Mouse (Mus musculus) liver, embryonic 16.5 days (tissue): ENCODE results near the gene Rbm47. TPM values are rescaled to one million over a fixed set of nuclear protein-coding genes. Genes with fewer than 3 reads are reported as not detected.
A peak's percentile ranks its signal among the peaks of the same experiment; 100 is the strongest.

Source experiments
- ATAC-seq: fragments of 200-750 bp; cut with Nextera tagmentation; 2 replicates; pipeline ENCODE4 v1.8.0; 2017; ENCODE audit warnings: low read depth, mild to moderate bottlenecking, moderate number of reproducible peaks, moderate library complexity
- H3K27ac ChIP-seq: fragments of 300-500 bp; sonication (generic); 2 replicates; pipeline ENCODE4 v1.5.1; 2014; ENCODE audit warnings: mild to moderate bottlenecking, low read length
- H3K27me3 ChIP-seq: fragments of 300-500 bp; sonication (generic); 2 replicates; pipeline ENCODE4 v1.6.1; 2014; ENCODE audit warnings: low read depth, low read length, mixed read lengths; ENCODE audit not compliant: control insufficient read depth, insufficient read depth
- H3K36me3 ChIP-seq: fragments of 300-500 bp; sonication (generic); 2 replicates; pipeline ENCODE4 v1.6.1; 2014; ENCODE audit warnings: mild to moderate bottlenecking; ENCODE audit not compliant: control insufficient read depth, insufficient read depth
- H3K4me1 ChIP-seq: fragments of 300-500 bp; sonication (generic); 2 replicates; pipeline ENCODE4 v1.6.1; 2014; ENCODE audit warnings: low read depth, low read length, mixed read lengths; ENCODE audit not compliant: control insufficient read depth
- H3K4me2 ChIP-seq: fragments of 300-500 bp; sonication (generic); 2 replicates; pipeline ENCODE4 v1.6.1; 2014; ENCODE audit warnings: low read depth, low read length, mixed read lengths
- H3K4me3 ChIP-seq: fragments of 300-500 bp; sonication (generic); 2 replicates; pipeline ENCODE4 v1.5.1; 2014; ENCODE audit warnings: low read depth, mild to moderate bottlenecking, low read length
- H3K9ac ChIP-seq: fragments of 300-500 bp; sonication (generic); 2 replicates; pipeline ENCODE4 v1.6.1; 2014; ENCODE audit warnings: low read depth, low read length
- H3K9me3 ChIP-seq: fragments of 300-500 bp; sonication (generic); replicated peaks from 2 replicates; pipeline ENCODE4 v1.6.1; 2016; ENCODE audit warnings: low read length; ENCODE audit not compliant: control insufficient read depth
- WGBS: fragments of 180-500 bp; shearing (Covaris S2); extraction: QIAGEN DNeasy Blood & Tissue Kit; methylation state at CpG from one replicate; pipeline ENCODE4 v1.1.7; 2014; ENCODE audit not compliant: insufficient replicate concordance; 5-methylcytosine and 5-hydroxymethylcytosine counted together
- polyA plus RNA-seq: library from polyadenylated mRNA; unstranded; fragments of >200 nt; fragmentation: Nextera tagmentation; extraction: Ambion mirVana; gene quantifications from 2 replicates; pipeline ENCODE4 v1.2.1, GENCODE M21; 2015

Gene Rbm47
- polyA plus RNA-seq, 1 experiment from 2014 or later: 19.3 TPM

GRCm38 (mm10) chr5:66168462-66169098 lies 4.3 kb downstream of the Rbm47 start:
- no peak overlapping the region for H3K27ac ChIP-seq
- no peak overlapping the region for H3K4me3 ChIP-seq
- ATAC-seq: no peak
- no peak overlapping the region for H3K9ac ChIP-seq
- H3K27me3 ChIP-seq: no peaks in the 10 kb centered on the region
- WGBS: 57% methylated on average over 8 of the region's 8 CpGs
- H3K4me1 ChIP-seq: no peaks in the 10 kb centered on the region
- H3K9me3 ChIP-seq: no peaks in the 10 kb centered on the region
- H3K36me3 ChIP-seq: no peaks in the 10 kb centered on the region
- no peak overlapping the region for H3K4me2 ChIP-seq

DNA sequence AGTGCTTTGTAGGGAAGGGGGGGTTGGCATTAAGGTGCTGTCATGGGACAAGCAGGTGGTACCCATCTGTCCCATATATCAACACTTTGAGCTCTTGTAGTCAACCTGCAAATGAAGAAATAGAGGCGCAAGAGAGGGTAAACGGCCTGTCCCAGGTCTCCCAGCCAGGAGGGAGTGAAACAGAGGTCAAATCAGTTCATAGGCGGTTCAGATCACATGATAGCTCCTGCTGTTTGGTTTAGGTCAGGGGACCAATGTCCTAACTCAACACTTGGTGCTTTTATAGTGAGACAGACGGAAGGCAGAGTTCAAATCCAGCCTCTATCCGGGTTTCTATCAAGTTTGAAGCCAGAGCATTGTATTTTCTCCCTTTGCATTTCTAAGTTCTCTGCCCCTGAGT lies 6.0 kb downstream of the Rbm47 start:
- H3K9me3 ChIP-seq: no peaks in the 10 kb centered on the region
- ATAC-seq: no peak
- 52% methylated on average over 5 of the region's 5 CpGs for WGBS
- no peak overlapping the region for H3K4me3 ChIP-seq
- no peak overlapping the region for H3K27ac ChIP-seq
- no peaks in the 10 kb centered on the region for H3K27me3 ChIP-seq
- no peaks in the 10 kb centered on the region for H3K36me3 ChIP-seq
- H3K4me1 ChIP-seq: no peaks in the 10 kb centered on the region
- H3K9ac ChIP-seq: no peak overlapping the region
- H3K4me2 ChIP-seq: no peak overlapping the region

GRCm38 (mm10) chr5:66166193-66166629 lies 6.7 kb downstream of the Rbm47 start:
- ATAC-seq: no peak
- 19% methylated on average over 4 of the region's 4 CpGs for WGBS

GRCm38 (mm10) chr5:66165748-66166147 lies 7.2 kb downstream of the Rbm47 start:
- Histone ChIP-seq H3K4me2 (no peak overlapping the region), H3K9me3 (no peaks in the 10 kb centered on the region), H3K4me3 (no peak overlapping the region), H3K27me3 (no peaks in the 10 kb centered on the region), H3K9ac (no peak overlapping the region), H3K36me3 (no peaks in the 10 kb centered on the region), H3K27ac (no peak overlapping the region), H3K4me1 (no peaks in the 10 kb centered on the region)
- no peak for ATAC-seq
- WGBS: 54% methylated on average over 8 of the region's 8 CpGs

More at GRCm38 (mm10) chr5:66166193-66166629, 6.7 kb downstream of the Rbm47 start:
- H3K9ac ChIP-seq: no peak overlapping the region
- no peaks in the 10 kb centered on the region for H3K9me3 ChIP-seq
- H3K4me2 ChIP-seq: no peak overlapping the region
- no peaks in the 10 kb centered on the region for H3K4me1 ChIP-seq
- H3K27ac ChIP-seq: no peak overlapping the region
- no peaks in the 10 kb centered on the region for H3K27me3 ChIP-seq
- H3K36me3 ChIP-seq: no peaks in the 10 kb centered on the region
- H3K4me3 ChIP-seq: no peak overlapping the region

DNA sequence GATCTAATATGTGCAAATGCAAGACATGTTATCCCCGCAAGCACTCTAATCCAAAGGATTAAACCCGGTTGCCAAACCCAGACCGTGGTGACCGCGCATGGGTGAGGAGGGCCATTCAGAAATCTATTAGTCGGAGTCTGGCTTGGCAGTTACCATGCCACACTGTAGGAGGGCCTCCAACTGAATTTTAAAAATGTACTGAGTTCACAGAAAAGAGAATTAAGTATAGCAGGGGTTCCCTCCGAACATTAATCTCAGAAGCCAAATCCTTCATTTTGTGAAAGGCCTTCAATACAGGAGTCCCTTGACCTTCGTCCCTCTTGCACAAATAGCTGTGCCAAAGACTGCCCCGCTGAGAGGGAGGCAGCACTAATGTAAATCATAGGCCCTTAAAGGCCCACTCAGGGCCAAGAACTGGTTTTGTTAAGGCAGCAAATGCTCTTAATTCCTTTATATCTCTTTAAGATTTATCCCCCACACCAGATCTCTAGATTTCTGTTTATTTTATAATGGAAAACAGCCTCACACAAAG lies 16.4 kb downstream of the Rbm47 start:
- ATAC-seq: no peak
- H3K27ac ChIP-seq: no peak overlapping the region
- H3K9ac ChIP-seq: no peak overlapping the region

GRCm38 (mm10) chr5:66154616-66155015 lies 18.3 kb downstream of the Rbm47 start:
- peaks cover 2% of the 10 kb centered on the region for H3K4me1 ChIP-seq
- no peak overlapping the region for H3K4me2 ChIP-seq

More for the DNA sequence above, 16.4 kb downstream of the Rbm47 start:
- Histone ChIP-seq H3K4me3 (no peak overlapping the region), H3K9me3 (no peaks in the 10 kb centered on the region), H3K4me1 (peaks cover 2% of the 10 kb centered on the region), H3K27me3 (peaks cover 9% of the 10 kb centered on the region), H3K36me3 (no peaks in the 10 kb centered on the region), H3K4me2 (no peak overlapping the region)
- 75% methylated on average over 9 of the region's 9 CpGs for WGBS

DNA sequence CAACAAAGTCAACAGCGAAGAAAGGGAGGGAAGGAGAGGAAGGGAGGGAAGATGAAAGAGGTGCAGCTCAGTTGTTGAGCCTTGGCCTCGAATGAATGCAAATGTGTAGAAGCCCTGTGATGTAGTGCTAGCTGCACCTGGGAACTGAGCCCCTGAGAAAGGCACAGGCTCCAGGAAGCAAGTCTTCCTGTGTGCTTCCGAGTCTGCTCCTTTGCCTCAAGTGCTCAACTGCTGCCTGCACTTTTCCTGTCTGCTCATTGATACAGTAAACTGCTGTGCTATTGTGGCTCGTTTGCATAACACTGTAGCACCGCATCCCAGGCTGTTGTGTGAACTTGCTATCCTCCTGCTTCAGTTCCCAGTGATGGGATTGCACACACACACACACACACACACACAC lies 19.4 kb downstream of the Rbm47 start:
- ATAC-seq: no peak
- peaks cover 34% of the 10 kb centered on the region for H3K27me3 ChIP-seq
- no peak overlapping the region for H3K9ac ChIP-seq
- H3K4me3 ChIP-seq: no peak overlapping the region
- WGBS: 13% methylated on average over 5 of the region's 5 CpGs
- H3K4me1 ChIP-seq: peaks cover 2% of the 10 kb centered on the region
- H3K36me3 ChIP-seq: no peaks in the 10 kb centered on the region
- H3K27ac ChIP-seq: no peak overlapping the region
- no peak overlapping the region for H3K4me2 ChIP-seq
- H3K9me3 ChIP-seq: no peaks in the 10 kb centered on the region

More at GRCm38 (mm10) chr5:66154616-66155015, 18.3 kb downstream of the Rbm47 start:
- H3K27ac ChIP-seq: no peak overlapping the region
- no peaks in the 10 kb centered on the region for H3K9me3 ChIP-seq
- no peak overlapping the region for H3K4me3 ChIP-seq
- H3K27me3 ChIP-seq: peaks cover 26% of the 10 kb centered on the region
- H3K9ac ChIP-seq: no peak overlapping the region
- WGBS: 60% methylated on average over 6 of the region's 6 CpGs
- H3K36me3 ChIP-seq: no peaks in the 10 kb centered on the region
- no peak; the same call in 1 of the 2 replicates for ATAC-seq

- peaks cover 34% of the 10 kb centered on the region for H3K27me3 ChIP-seq
- peak overlapping the region; percentile 56; the same call in 1 of the 2 replicates for H3K9ac ChIP-seq
- WGBS: 6% methylated on average over 37 of the region's 37 CpGs
- peaks cover 2% of the 10 kb centered on the region for H3K4me1 ChIP-seq
- peak; percentile 65 for ATAC-seq
- peak overlapping the region; percentile 33 for H3K4me2 ChIP-seq
- H3K36me3 ChIP-seq: no peaks in the 10 kb centered on the region
- H3K27ac ChIP-seq: peak overlapping the region; percentile 85
- no peaks in the 10 kb centered on the region for H3K9me3 ChIP-seq
- H3K4me3 ChIP-seq: peak overlapping the region; percentile 63
Observed at GRCm38 (mm10) chr5:66151301-66152188, 21.4 kb downstream of the Rbm47 start.
